Mouse (Mus musculus) heart, embryonic 15.5 days (tissue): ENCODE data around the gene Gm21996. TPM values are rescaled to one million over a fixed set of nuclear protein-coding genes. Genes with fewer than 3 reads are reported as not detected.
"Not testable (repeated sequence)": the region's sequence is repeated elsewhere in the genome, so short reads cannot be mapped to it uniquely, and the experiment has no call there.

Experiments
- ATAC-seq: fragments of 200-750 bp; cut with Nextera tagmentation; replicated peaks from 2 replicates; pipeline ENCODE4 v1.8.0; 2017; ENCODE audit warnings: low read depth, moderate TSS enrichment; ENCODE audit not compliant: insufficient number of reproducible peaks, insufficient read depth, low FRiP score
- H3K27ac ChIP-seq: fragments of 300-500 bp; sonication (generic); 2 replicates; pipeline ENCODE4 v1.5.1; 2015; ENCODE audit warnings: mild to moderate bottlenecking, inconsistent platforms
- H3K27me3 ChIP-seq: fragments of 300-500 bp; sonication (generic); 2 replicates; pipeline ENCODE4 v1.6.1; 2015; ENCODE audit warnings: inconsistent platforms
- H3K36me3 ChIP-seq: fragments of 300-500 bp; sonication (generic); 2 replicates; pipeline ENCODE4 v1.6.1; 2015; ENCODE audit warnings: mild to moderate bottlenecking, inconsistent platforms
- H3K4me1 ChIP-seq: fragments of 300-500 bp; sonication (generic); replicated peaks from 2 replicates; pipeline ENCODE4 v1.6.1; 2015; ENCODE audit warnings: inconsistent platforms
- H3K4me2 ChIP-seq: fragments of 300-500 bp; sonication (generic); 2 replicates; pipeline ENCODE4 v1.6.1; 2015; ENCODE audit warnings: inconsistent platforms, mild to moderate bottlenecking, moderate library complexity
- H3K4me3 ChIP-seq: fragments of 300-500 bp; sonication (generic); 2 replicates; pipeline ENCODE4 v1.5.1; 2015; ENCODE audit warnings: mild to moderate bottlenecking, inconsistent platforms
- H3K9ac ChIP-seq: fragments of 300-500 bp; sonication (generic); 2 replicates; pipeline ENCODE4 v1.6.1; 2015; ENCODE audit warnings: mild to moderate bottlenecking, inconsistent platforms
- H3K9me3 ChIP-seq: fragments of 300-500 bp; sonication (generic); replicated peaks from 2 replicates; pipeline ENCODE4 v1.6.1; 2016; ENCODE audit warnings: inconsistent platforms
- WGBS: fragments of 180-500 bp; shearing (Covaris S2); methylation state at CpG from one replicate; pipeline ENCODE4 v1.1.7; 2015; ENCODE audit warnings: mixed read lengths; 5-methylcytosine and 5-hydroxymethylcytosine counted together
- polyA plus RNA-seq: library from polyadenylated mRNA; unstranded; fragments of >200 nt; fragmentation: Nextera tagmentation; extraction: Ambion mirVana; gene quantifications from 2 replicates; pipeline ENCODE4 v1.2.1, GENCODE M21; 2015

Gm21996 gene
- polyA plus RNA-seq: not detected in 2 replicates

DNA sequence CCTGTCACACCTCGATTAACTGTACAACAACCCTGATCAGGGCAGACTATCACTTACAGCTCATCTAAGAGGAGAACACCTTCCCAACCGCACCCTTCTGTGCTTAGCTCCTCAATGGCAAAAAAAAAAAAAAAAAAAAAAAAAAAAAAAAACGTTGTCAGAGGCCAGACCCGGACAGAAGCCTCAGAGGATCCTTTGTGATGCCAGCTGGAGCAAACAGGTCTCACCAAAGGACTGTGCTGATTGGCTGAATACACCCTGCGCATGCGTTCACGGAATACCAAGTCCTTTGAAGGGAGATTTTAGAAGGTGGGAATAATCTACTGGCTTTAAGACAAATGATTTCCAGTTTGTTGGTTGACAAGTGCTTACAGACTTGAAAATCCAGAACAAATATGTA is at the start of gene Gm21996:
Gene Gm21996 (minus strand): TSS at position 101 of the 400 bp plus-strand sequence.
- not testable (repeated sequence) for H3K36me3 ChIP-seq, H3K4me1 ChIP-seq, ATAC-seq, H3K9ac ChIP-seq, H3K27me3 ChIP-seq, H3K9me3 ChIP-seq, H3K27ac ChIP-seq, H3K4me2 ChIP-seq, H3K4me3 ChIP-seq
- WGBS: no CpG with 5 or more reads among the region's 7 CpGs
